Mouse (Mus musculus) G1E (cell line): ENCODE data around the gene Rpp30.

ENCODE experiments used
- CTCF ChIP-seq: IDR thresholded peaks from 2 replicates; pipeline ENCODE4 v1.5.1; 2012; ENCODE audit warnings: low read depth, low read length, inconsistent platforms, mixed read lengths
- GATA1 ChIP-seq: IDR thresholded peaks from 2 replicates; pipeline ENCODE4 v1.6.1; 2012; ENCODE audit warnings: borderline replicate concordance, low read length, inconsistent platforms, mixed read lengths
- POLR2AphosphoS5 ChIP-seq: IDR thresholded peaks from 2 replicates; pipeline ENCODE4 v1.6.1; 2012; ENCODE audit warnings: low read depth, low read length, inconsistent platforms; ENCODE audit not compliant: insufficient replicate concordance
- TAL1 ChIP-seq: conservative IDR thresholded peaks from 2 replicates; pipeline ENCODE4 v1.6.1; 2012; ENCODE audit warnings: low read depth, low read length, inconsistent platforms, mixed read lengths

- TF ChIP-seq CTCF (no peak), GATA1 (no peak), POLR2AphosphoS5 (no peak), TAL1 (no peak)
These were observed at the start of gene Rpp30 for GRCm38 (mm10) chr19:36083262-36084225.
